Mouse (Mus musculus): ENCODE results near the gene Gins3. TPM values are rescaled to one million over a fixed set of nuclear protein-coding genes. Genes with fewer than 3 reads are reported as not detected.

The Gins3 gene
- total and polyA plus RNA-seq, 3 experiments = 14.0 to 14.4 TPM; not detected in 1

GRCm38 (mm10) chr8:95593439-95594393 lies 39.5 kb upstream of the Gins3 start:
- Histone ChIP-seq H3K27me3 (ENCODE audit: control insufficient read depth in 1 of 2, insufficient read depth in 2 of 2, low read length in 2 of 2) (no peaks in the 10 kb centered on the region), H3K9me3 (replicated peaks; ENCODE audit: insufficient read depth, low read length) (no peaks in the 10 kb centered on the region), H3K36me3 (ENCODE audit: control insufficient read depth in 1 of 2, insufficient read depth in 2 of 2, low read length in 2 of 2) (peaks cover 0 to 18% of the 10 kb centered on the region in 2 experiments; a peak in 2 of 4 replicates), H3K4me3 (ENCODE audit: control insufficient read depth in 1 of 2, insufficient read depth in 1 of 2, low read depth in 2 of 2, low read length in 2 of 2) (no peak overlapping the region), H3K27ac (ENCODE audit: control insufficient read depth, low read depth, low read length) (no peak overlapping the region), H3K4me1 (ENCODE audit: control insufficient read depth in 1 of 2, insufficient read depth in 2 of 2, low read length in 2 of 2) (peaks cover 2 to 27% of the 10 kb centered on the region in 2 experiments; a peak in 3 of 4 replicates), H3K9ac (ENCODE audit: control insufficient read depth, low read depth, low read length, poor library complexity, severe bottlenecking) (no peak overlapping the region), H3K79me2 (ENCODE audit: control insufficient read depth, insufficient read depth, low read length, poor library complexity) (no peaks in the 10 kb centered on the region)
- peak; percentile 49 for DNase-seq (ENCODE audit: low read depth, low spot score)
- TF ChIP-seq TBP (IDR thresholded peaks at IDR 0.05; ENCODE audit: low read depth, low read length) (no peak), MAFK (IDR thresholded peaks at IDR 0.05; ENCODE audit: borderline replicate concordance, low read depth, low read length) (no peak), RAD21 (IDR thresholded peaks at IDR 0.05; ENCODE audit: low read depth, low read length) (no peak), ZNF384 (IDR thresholded peaks at IDR 0.05; ENCODE audit: low read depth, low read length) (no peak), NELFE (IDR thresholded peaks at IDR 0.05; ENCODE audit: low read depth, low read length) (no peak), TCF12 (IDR thresholded peaks at IDR 0.05; ENCODE audit: low read depth, low read length) (no peak)

- no peaks in the 10 kb centered on the region for H3K9me3 ChIP-seq (replicated peaks; ENCODE audit: insufficient read depth, low read length)
- DNase-seq (ENCODE audit: low read depth, low spot score) = no peak
- no peak overlapping the region for H3K9ac ChIP-seq (ENCODE audit: control insufficient read depth, low read depth, low read length, poor library complexity, severe bottlenecking)
- peaks cover 2 to 27% of the 10 kb centered on the region in 2 experiments; a peak in 3 of 4 replicates for H3K4me1 ChIP-seq (ENCODE audit: control insufficient read depth in 1 of 2, insufficient read depth in 2 of 2, low read length in 2 of 2)
- no peak overlapping the region for H3K4me3 ChIP-seq (ENCODE audit: control insufficient read depth in 1 of 2, insufficient read depth in 1 of 2, low read depth in 2 of 2, low read length in 2 of 2)
- H3K79me2 ChIP-seq (ENCODE audit: control insufficient read depth, insufficient read depth, low read length, poor library complexity) = no peaks in the 10 kb centered on the region
- peaks cover 0 to 18% of the 10 kb centered on the region in 2 experiments; a peak in 2 of 4 replicates for H3K36me3 ChIP-seq (ENCODE audit: control insufficient read depth in 1 of 2, insufficient read depth in 2 of 2, low read length in 2 of 2)
- no peak overlapping the region for H3K27ac ChIP-seq (ENCODE audit: control insufficient read depth, low read depth, low read length)
- no peaks in the 10 kb centered on the region for H3K27me3 ChIP-seq (ENCODE audit: control insufficient read depth in 1 of 2, insufficient read depth in 2 of 2, low read length in 2 of 2)
- TF ChIP-seq MAX (IDR thresholded peaks at IDR 0.05; ENCODE audit: low read length) (no peak), TCF12 (IDR thresholded peaks at IDR 0.05; ENCODE audit: low read depth, low read length) (no peak), KAT2A (conservative IDR thresholded peaks at IDR 0.05; ENCODE audit: low read depth, low read length) (no peak), ZKSCAN1 (IDR thresholded peaks at IDR 0.05; ENCODE audit: low read depth, low read length) (no peak), EP300 (IDR thresholded peaks at IDR 0.05; ENCODE audit: low read depth in 1 of 2, low read length in 2 of 2) (no peak), GATA1 (IDR thresholded peaks at IDR 0.05; ENCODE audit: low read depth, low read length) (no peak), JUND (IDR thresholded peaks at IDR 0.05; ENCODE audit: low read depth, low read length) (no peak), ZC3H11A (IDR thresholded peaks at IDR 0.05; ENCODE audit: low read depth, low read length) (no peak), CTCF (IDR thresholded peaks at IDR 0.05 in 2 of 3, conservative IDR thresholded peaks at IDR 0.05 in 1 of 3; ENCODE audit: control insufficient read depth in 1 of 3, insufficient read depth in 1 of 3, low read depth in 2 of 3, low read length in 3 of 3, poor library complexity in 1 of 3, severe bottlenecking in 1 of 3) (no peak), BHLHE40 (IDR thresholded peaks at IDR 0.05; ENCODE audit: borderline replicate concordance, low read depth, low read length) (no peak), TBP (IDR thresholded peaks at IDR 0.05; ENCODE audit: low read depth, low read length) (no peak), TAL1 (IDR thresholded peaks at IDR 0.05; ENCODE audit: low read length) (no peak), MEF2A (IDR thresholded peaks at IDR 0.05; ENCODE audit: extremely low read depth, insufficient replicate concordance, low read depth, low read length, poor library complexity, severe bottlenecking) (no peak)
These were observed 38.1 kb upstream of the Gins3 start for GRCm38 (mm10) chr8:95595131-95595530.

All from MEL (cell line).